Mouse (Mus musculus) forebrain, embryonic 16.5 days (tissue): ENCODE measurements around the gene Slc6a4. TPM values are rescaled to one million over a fixed set of nuclear protein-coding genes. Genes with fewer than 3 reads are reported as not detected.

Experiments
- ATAC-seq: fragments of 200-750 bp; cut with Nextera tagmentation; 2 replicates; pipeline ENCODE4 v1.8.0; 2017; ENCODE audit warnings: mild to moderate bottlenecking, moderate library complexity
- H3K27ac ChIP-seq: fragments of 300-500 bp; sonication (generic); 2 replicates; pipeline ENCODE4 v1.5.1; 2014; ENCODE audit warnings: low read length, control low read depth
- H3K27me3 ChIP-seq: fragments of 300-500 bp; sonication (generic); replicated peaks from 2 replicates; pipeline ENCODE4 v1.6.1; 2014; ENCODE audit warnings: low read length; ENCODE audit not compliant: control insufficient read depth, insufficient read depth
- H3K36me3 ChIP-seq: fragments of 300-500 bp; sonication (generic); 2 replicates; pipeline ENCODE4 v1.6.1; 2014; ENCODE audit not compliant: control insufficient read depth, insufficient read depth
- H3K4me1 ChIP-seq: fragments of 300-500 bp; sonication (generic); replicated peaks from 2 replicates; pipeline ENCODE4 v1.6.1; 2014; ENCODE audit warnings: low read length; ENCODE audit not compliant: control insufficient read depth, insufficient read depth
- H3K4me2 ChIP-seq: fragments of 300-500 bp; sonication (generic); 2 replicates; pipeline ENCODE4 v1.6.1; 2014; ENCODE audit warnings: mild to moderate bottlenecking, low read length, control low read depth
- H3K4me3 ChIP-seq: fragments of 300-500 bp; sonication (generic); replicated peaks from 2 replicates; pipeline ENCODE4 v1.5.1; 2014; ENCODE audit warnings: mild to moderate bottlenecking, low read length, control low read depth
- H3K9ac ChIP-seq: fragments of 300-500 bp; sonication (generic); replicated peaks from 2 replicates; pipeline ENCODE4 v1.6.1; 2014; ENCODE audit warnings: low read depth, low read length, control low read depth
- H3K9me3 ChIP-seq: fragments of 300-500 bp; sonication (generic); 2 replicates; pipeline ENCODE4 v1.6.1; 2016; ENCODE audit warnings: low read length; ENCODE audit not compliant: control insufficient read depth
- WGBS: fragments of 180-500 bp; shearing (Covaris S2); extraction: QIAGEN DNeasy Blood & Tissue Kit; methylation state at CpG from one replicate; pipeline ENCODE4 v1.1.7; 2014; 5-methylcytosine and 5-hydroxymethylcytosine counted together
- microRNA counts: library from miRNA; unstranded; fragments of <30 nt; microRNA quantifications from one replicate; lab custom pipeline; 2016
- microRNA-seq: library from miRNA; unstranded; fragments of <30 nt; microRNA quantifications from one replicate; pipeline ENCODE4, GENCODE M21; 2017
- polyA plus RNA-seq: library from polyadenylated mRNA; unstranded; fragments of >200 nt; fragmentation: Nextera tagmentation; extraction: Ambion mirVana; gene quantifications from 2 replicates; pipeline ENCODE4 v1.2.1, GENCODE M21; 2015

The Slc6a4 gene
- polyA plus RNA-seq, 1 experiment from 2014 or later = 0.27 TPM

GRCm38 (mm10) chr11:77079361-77079760 lies 81.0 kb downstream of the Slc6a4 start:
- H3K4me2 ChIP-seq = no peak overlapping the region
- H3K4me1 ChIP-seq = peaks cover 9% of the 10 kb centered on the region
- WGBS = 97% methylated on average over 1 of the region's 1 CpGs
- H3K36me3 ChIP-seq = no peaks in the 10 kb centered on the region; the same call in 1 of the 2 replicates
- peaks cover 9% of the 10 kb centered on the region for H3K27me3 ChIP-seq
- no peak overlapping the region for H3K27ac ChIP-seq
- H3K4me3 ChIP-seq = no peak overlapping the region
- no peaks in the 10 kb centered on the region for H3K9me3 ChIP-seq
- H3K9ac ChIP-seq = no peak overlapping the region
- no peak for ATAC-seq

MicroRNAs within 50 kb of the gene (microRNA counts, 519-probe panel; counts per million panel counts)
- microRNA mmu-miR-423-3p (lab: Ali Mortazavi, UCI) (2,767 counts per million, percentile 71 among the panel's probes with 10 or more counts), microRNA mmu-miR-423-5p (lab: Ali Mortazavi, UCI) (2,703 counts per million, percentile 69 among the panel's probes with 10 or more counts)

Small RNA genes lying within 50 kb of the gene (microRNA-seq; reads per million reads assigned to microRNA genes)
- 3,708 reads per million, percentile 89 among the genes with 10 or more reads in this experiment for gene Mir423

Other genes with a start within 250 kb of the Slc6a4 start
- gene Gosr1, start 235.0 kb upstream of the Slc6a4 start, polyA plus RNA-seq = 29.4 and 35.4 TPM in 2 replicates
- gene Cpd, start 151.6 kb upstream of the Slc6a4 start, polyA plus RNA-seq = 7.0 and 7.4 TPM in 2 replicates
- gene Tmigd1, start 96.4 kb upstream of the Slc6a4 start, polyA plus RNA-seq = not detected in 2 replicates
- gene Blmh, start 73.8 kb upstream of the Slc6a4 start, polyA plus RNA-seq = 128 and 136 TPM in 2 replicates
- 50.2 and 50.9 TPM in 2 replicates for gene Nsrp1, start 79.8 kb downstream of the Slc6a4 start, polyA plus RNA-seq
- 1.1 and 1.2 TPM in 2 replicates for gene Efcab5, start 190.4 kb downstream of the Slc6a4 start, polyA plus RNA-seq
- gene Ssh2, start 217.7 kb downstream of the Slc6a4 start, polyA plus RNA-seq = 21.3 and 22.1 TPM in 2 replicates